Mouse (Mus musculus): Measurements from ENCODE around the gene C2cd5. TPM values are rescaled to one million over a fixed set of nuclear protein-coding genes. Genes with fewer than 3 reads are reported as not detected.
"Not testable (repeated sequence)": the region's sequence is repeated elsewhere in the genome, so short reads cannot be mapped to it uniquely, and the experiment has no call there.

The C2cd5 gene
- polyA plus RNA-seq, 1 experiment from 2014 or later: 25.0 TPM

GRCm38 (mm10) chr6:143141624-143142592 is 42.0 kb upstream of the C2cd5 start:
- 68% methylated on average over 10 of the region's 10 CpGs for WGBS
- H3K27ac ChIP-seq (ENCODE audit: low read depth, low read length); H3K9me3 ChIP-seq (ENCODE audit: control insufficient read depth, low read length); H3K4me2 ChIP-seq; H3K27me3 ChIP-seq (replicated peaks; ENCODE audit: control insufficient read depth, insufficient read depth, low read length); H3K4me3 ChIP-seq (ENCODE audit: low read depth, low read length); H3K4me1 ChIP-seq (replicated peaks; ENCODE audit: control insufficient read depth, insufficient read depth, low read length); H3K9ac ChIP-seq (ENCODE audit: low read depth, low read length); DNase-seq (ENCODE audit: low spot score); H3K36me3 ChIP-seq (ENCODE audit: control insufficient read depth, insufficient read depth, low read length); ATAC-seq (replicated peaks; ENCODE audit: low FRiP score): not testable (repeated sequence)

GRCm38 (mm10) chr6:143140884-143141283 is 40.9 kb upstream of the C2cd5 start:
- Histone ChIP-seq H3K36me3 (ENCODE audit: control insufficient read depth, insufficient read depth, low read length) (no peaks in the 10 kb centered on the region), H3K9ac (ENCODE audit: low read depth, low read length) (no peak overlapping the region), H3K27me3 (replicated peaks; ENCODE audit: control insufficient read depth, insufficient read depth, low read length) (no peaks in the 10 kb centered on the region), H3K27ac (ENCODE audit: low read depth, low read length) (no peak overlapping the region), H3K4me1 (replicated peaks; ENCODE audit: control insufficient read depth, insufficient read depth, low read length) (no peaks in the 10 kb centered on the region), H3K9me3 (ENCODE audit: control insufficient read depth, low read length) (no peaks in the 10 kb centered on the region), H3K4me2 (no peak overlapping the region), H3K4me3 (ENCODE audit: low read depth, low read length) (no peak overlapping the region)
- WGBS: 88% methylated on average over 9 of the region's 9 CpGs
- DNase-seq (ENCODE audit: low spot score) (no peak), ATAC-seq (replicated peaks; ENCODE audit: low FRiP score) (no peak)

- H3K27me3 ChIP-seq (replicated peaks; ENCODE audit: control insufficient read depth, insufficient read depth, low read length): no peaks in the 10 kb centered on the region
- H3K36me3 ChIP-seq (ENCODE audit: control insufficient read depth, insufficient read depth, low read length): no peaks in the 10 kb centered on the region
- no peak overlapping the region for H3K4me2 ChIP-seq
- no peak overlapping the region for H3K9ac ChIP-seq (ENCODE audit: low read depth, low read length)
- 74% methylated on average over 2 of the region's 2 CpGs for WGBS
- no peaks in the 10 kb centered on the region for H3K4me1 ChIP-seq (replicated peaks; ENCODE audit: control insufficient read depth, insufficient read depth, low read length)
- ATAC-seq (replicated peaks; ENCODE audit: low FRiP score) (no peak), DNase-seq (ENCODE audit: low spot score) (no peak)
- H3K27ac ChIP-seq (ENCODE audit: low read depth, low read length): no peak overlapping the region
- no peak overlapping the region for H3K4me3 ChIP-seq (ENCODE audit: low read depth, low read length)
- H3K9me3 ChIP-seq (ENCODE audit: control insufficient read depth, low read length): no peaks in the 10 kb centered on the region
Measured at GRCm38 (mm10) chr6:143139417-143139816, 39.5 kb upstream of the C2cd5 start.

GRCm38 (mm10) chr6:143137341-143137740 is 37.4 kb upstream of the C2cd5 start:
- H3K4me3 ChIP-seq (ENCODE audit: low read depth, low read length): no peak overlapping the region
- no peak for DNase-seq (ENCODE audit: low spot score)
- ATAC-seq (replicated peaks; ENCODE audit: low FRiP score): no peak
- no peaks in the 10 kb centered on the region for H3K27me3 ChIP-seq (replicated peaks; ENCODE audit: control insufficient read depth, insufficient read depth, low read length)
- no peaks in the 10 kb centered on the region for H3K36me3 ChIP-seq (ENCODE audit: control insufficient read depth, insufficient read depth, low read length)
- H3K4me1 ChIP-seq (replicated peaks; ENCODE audit: control insufficient read depth, insufficient read depth, low read length): no peaks in the 10 kb centered on the region
- H3K9ac ChIP-seq (ENCODE audit: low read depth, low read length): no peak overlapping the region
- H3K9me3 ChIP-seq (ENCODE audit: control insufficient read depth, low read length): no peaks in the 10 kb centered on the region
- no peak overlapping the region for H3K27ac ChIP-seq (ENCODE audit: low read depth, low read length)
- no peak overlapping the region for H3K4me2 ChIP-seq
- 73% methylated on average over 5 of the region's 5 CpGs for WGBS

- DNase-seq (ENCODE audit: low spot score) (no peak), ATAC-seq (replicated peaks; ENCODE audit: low FRiP score) (no peak)
- WGBS: 95% methylated on average over 7 of the region's 7 CpGs
- no peak overlapping the region for H3K4me2 ChIP-seq
- no peak overlapping the region for H3K9ac ChIP-seq (ENCODE audit: low read depth, low read length)
- H3K9me3 ChIP-seq (ENCODE audit: control insufficient read depth, low read length): no peaks in the 10 kb centered on the region
- no peaks in the 10 kb centered on the region for H3K4me1 ChIP-seq (replicated peaks; ENCODE audit: control insufficient read depth, insufficient read depth, low read length)
- no peaks in the 10 kb centered on the region for H3K27me3 ChIP-seq (replicated peaks; ENCODE audit: control insufficient read depth, insufficient read depth, low read length)
- no peak overlapping the region for H3K4me3 ChIP-seq (ENCODE audit: low read depth, low read length)
- no peaks in the 10 kb centered on the region for H3K36me3 ChIP-seq (ENCODE audit: control insufficient read depth, insufficient read depth, low read length)
- H3K27ac ChIP-seq (ENCODE audit: low read depth, low read length): no peak overlapping the region
Measured at GRCm38 (mm10) chr6:143136688-143137087, 36.7 kb upstream of the C2cd5 start.

GRCm38 (mm10) chr6:143135097-143135496 is 35.2 kb upstream of the C2cd5 start:
- no peak overlapping the region for H3K27ac ChIP-seq (ENCODE audit: low read depth, low read length)

GRCm38 (mm10) chr6:143133150-143133549 is 33.2 kb upstream of the C2cd5 start:
- H3K27me3 ChIP-seq (replicated peaks; ENCODE audit: control insufficient read depth, insufficient read depth, low read length): no peaks in the 10 kb centered on the region
- no peak for DNase-seq (ENCODE audit: low spot score)
- no peak overlapping the region for H3K4me2 ChIP-seq

More at GRCm38 (mm10) chr6:143135097-143135496, 35.2 kb upstream of the C2cd5 start:
- Histone ChIP-seq H3K36me3 (ENCODE audit: control insufficient read depth, insufficient read depth, low read length) (no peaks in the 10 kb centered on the region), H3K4me2 (no peak overlapping the region), H3K4me3 (ENCODE audit: low read depth, low read length) (no peak overlapping the region), H3K9ac (ENCODE audit: low read depth, low read length) (no peak overlapping the region), H3K4me1 (replicated peaks; ENCODE audit: control insufficient read depth, insufficient read depth, low read length) (no peaks in the 10 kb centered on the region), H3K27me3 (replicated peaks; ENCODE audit: control insufficient read depth, insufficient read depth, low read length) (no peaks in the 10 kb centered on the region), H3K9me3 (ENCODE audit: control insufficient read depth, low read length) (no peaks in the 10 kb centered on the region)
- 85% methylated on average over 13 of the region's 13 CpGs for WGBS
- DNase-seq (ENCODE audit: low spot score): no peak
- ATAC-seq (replicated peaks; ENCODE audit: low FRiP score): no peak

GRCm38 (mm10) chr6:143131895-143132652 is 32.1 kb upstream of the C2cd5 start:
- DNase-seq (ENCODE audit: low spot score): no peak
- Histone ChIP-seq H3K4me1 (replicated peaks; ENCODE audit: control insufficient read depth, insufficient read depth, low read length) (no peaks in the 10 kb centered on the region), H3K36me3 (ENCODE audit: control insufficient read depth, insufficient read depth, low read length) (no peaks in the 10 kb centered on the region), H3K4me2 (no peak overlapping the region), H3K27me3 (replicated peaks; ENCODE audit: control insufficient read depth, insufficient read depth, low read length) (no peaks in the 10 kb centered on the region), H3K4me3 (ENCODE audit: low read depth, low read length) (no peak overlapping the region), H3K9me3 (ENCODE audit: control insufficient read depth, low read length) (no peaks in the 10 kb centered on the region), H3K9ac (ENCODE audit: low read depth, low read length) (no peak overlapping the region), H3K27ac (ENCODE audit: low read depth, low read length) (no peak overlapping the region)
- no peak for ATAC-seq (replicated peaks; ENCODE audit: low FRiP score)
- WGBS: 65% methylated on average over 6 of the region's 6 CpGs

More at GRCm38 (mm10) chr6:143133150-143133549, 33.2 kb upstream of the C2cd5 start:
- no peak overlapping the region for H3K4me3 ChIP-seq (ENCODE audit: low read depth, low read length)
- H3K27ac ChIP-seq (ENCODE audit: low read depth, low read length): no peak overlapping the region
- H3K36me3 ChIP-seq (ENCODE audit: control insufficient read depth, insufficient read depth, low read length): no peaks in the 10 kb centered on the region
- H3K9me3 ChIP-seq (ENCODE audit: control insufficient read depth, low read length): no peaks in the 10 kb centered on the region
- H3K9ac ChIP-seq (ENCODE audit: low read depth, low read length): no peak overlapping the region
- 91% methylated on average over 2 of the region's 2 CpGs for WGBS
- no peak for ATAC-seq (replicated peaks; ENCODE audit: low FRiP score)
- no peaks in the 10 kb centered on the region for H3K4me1 ChIP-seq (replicated peaks; ENCODE audit: control insufficient read depth, insufficient read depth, low read length)
